Mouse (Mus musculus) forebrain, embryonic 16.5 days (tissue): ENCODE data around the gene Hspa14. TPM values are rescaled to one million over a fixed set of nuclear protein-coding genes. Genes with fewer than 3 reads are reported as not detected.

Experiments
- ATAC-seq: fragments of 200-750 bp; cut with Nextera tagmentation; 2 replicates; pipeline ENCODE4 v1.8.0; 2017; ENCODE audit warnings: mild to moderate bottlenecking, moderate library complexity
- H3K27ac ChIP-seq: fragments of 300-500 bp; sonication (generic); 2 replicates; pipeline ENCODE4 v1.5.1; 2014; ENCODE audit warnings: low read length, control low read depth
- H3K27me3 ChIP-seq: fragments of 300-500 bp; sonication (generic); replicated peaks from 2 replicates; pipeline ENCODE4 v1.6.1; 2014; ENCODE audit warnings: low read length; ENCODE audit not compliant: control insufficient read depth, insufficient read depth
- H3K36me3 ChIP-seq: fragments of 300-500 bp; sonication (generic); 2 replicates; pipeline ENCODE4 v1.6.1; 2014; ENCODE audit not compliant: control insufficient read depth, insufficient read depth
- H3K4me1 ChIP-seq: fragments of 300-500 bp; sonication (generic); replicated peaks from 2 replicates; pipeline ENCODE4 v1.6.1; 2014; ENCODE audit warnings: low read length; ENCODE audit not compliant: control insufficient read depth, insufficient read depth
- H3K4me2 ChIP-seq: fragments of 300-500 bp; sonication (generic); 2 replicates; pipeline ENCODE4 v1.6.1; 2014; ENCODE audit warnings: mild to moderate bottlenecking, low read length, control low read depth
- H3K4me3 ChIP-seq: fragments of 300-500 bp; sonication (generic); replicated peaks from 2 replicates; pipeline ENCODE4 v1.5.1; 2014; ENCODE audit warnings: mild to moderate bottlenecking, low read length, control low read depth
- H3K9ac ChIP-seq: fragments of 300-500 bp; sonication (generic); replicated peaks from 2 replicates; pipeline ENCODE4 v1.6.1; 2014; ENCODE audit warnings: low read depth, low read length, control low read depth
- H3K9me3 ChIP-seq: fragments of 300-500 bp; sonication (generic); 2 replicates; pipeline ENCODE4 v1.6.1; 2016; ENCODE audit warnings: low read length; ENCODE audit not compliant: control insufficient read depth
- WGBS: fragments of 180-500 bp; shearing (Covaris S2); extraction: QIAGEN DNeasy Blood & Tissue Kit; methylation state at CpG from one replicate; pipeline ENCODE4 v1.1.7; 2014; 5-methylcytosine and 5-hydroxymethylcytosine counted together
- polyA plus RNA-seq: library from polyadenylated mRNA; unstranded; fragments of >200 nt; fragmentation: Nextera tagmentation; extraction: Ambion mirVana; gene quantifications from 2 replicates; pipeline ENCODE4 v1.2.1, GENCODE M21; 2015

Hspa14 gene
- polyA plus RNA-seq, 1 experiment from 2014 or later: 85.8 TPM

GRCm38 (mm10) chr2:3493833-3494409 lies 18.7 kb downstream of the Hspa14 start:
- WGBS: 89% methylated on average over 3 of the region's 3 CpGs
- no peak for ATAC-seq
- H3K4me1 ChIP-seq: no peaks in the 10 kb centered on the region
- H3K4me2 ChIP-seq: no peak overlapping the region
- no peak overlapping the region for H3K9ac ChIP-seq
- no peaks in the 10 kb centered on the region for H3K27me3 ChIP-seq
- H3K9me3 ChIP-seq: no peaks in the 10 kb centered on the region
- H3K36me3 ChIP-seq: peaks cover 40% of the 10 kb centered on the region
- no peak overlapping the region for H3K27ac ChIP-seq
- H3K4me3 ChIP-seq: no peak overlapping the region

- no peak overlapping the region for H3K27ac ChIP-seq
- no peak for ATAC-seq
- no peaks in the 10 kb centered on the region for H3K9me3 ChIP-seq
- no peak overlapping the region for H3K4me3 ChIP-seq
- no peak overlapping the region for H3K4me2 ChIP-seq
- WGBS: 47% methylated on average over 3 of the region's 3 CpGs
- no peaks in the 10 kb centered on the region for H3K27me3 ChIP-seq
- H3K36me3 ChIP-seq: peaks cover 21% of the 10 kb centered on the region
- no peak overlapping the region for H3K9ac ChIP-seq
- no peaks in the 10 kb centered on the region for H3K4me1 ChIP-seq
These were observed 22.8 kb downstream of the Hspa14 start for GRCm38 (mm10) chr2:3489816-3490215.

- Histone ChIP-seq H3K9ac (no peak overlapping the region), H3K4me2 (no peak overlapping the region), H3K36me3 (no peaks in the 10 kb centered on the region), H3K4me3 (no peak overlapping the region), H3K27me3 (no peaks in the 10 kb centered on the region), H3K27ac (no peak overlapping the region), H3K9me3 (0 out of 2 replicates have a peak, but pooled peaks cover 2% of the 10 kb centered on the region), H3K4me1 (peaks cover 3% of the 10 kb centered on the region; the same call in 1 of the 2 replicates)
- WGBS: 94% methylated on average over 3 of the region's 3 CpGs
- ATAC-seq: no peak
These were observed 32.4 kb downstream of the Hspa14 start for GRCm38 (mm10) chr2:3480239-3480638.

GRCm38 (mm10) chr2:3475746-3476251 lies 36.8 kb downstream of the Hspa14 start:
- H3K4me3 ChIP-seq: no peak overlapping the region
- H3K9ac ChIP-seq: no peak overlapping the region
- WGBS: 55% methylated on average over 3 of the region's 3 CpGs
- H3K27me3 ChIP-seq: no peaks in the 10 kb centered on the region
- H3K27ac ChIP-seq: no peak overlapping the region
- 0 out of 2 replicates have a peak, but pooled peaks cover 2% of the 10 kb centered on the region for H3K9me3 ChIP-seq
- no peaks in the 10 kb centered on the region for H3K36me3 ChIP-seq
- H3K4me1 ChIP-seq: peaks cover 14% of the 10 kb centered on the region
- no peak overlapping the region; the same call in 1 of the 2 replicates for H3K4me2 ChIP-seq
- ATAC-seq: no peak

- Histone ChIP-seq H3K27me3 (no peaks in the 10 kb centered on the region), H3K4me2 (peak within 1 kb of the TSS; percentile 91), H3K27ac (peak within 1 kb of the TSS; percentile 88), H3K4me1 (peaks cover 14% of the 10 kb centered on the region), H3K9me3 (0 out of 2 replicates have a peak, but pooled peaks cover 2% of the 10 kb centered on the region), H3K36me3 (no peaks in the 10 kb centered on the region), H3K4me3 (peak within 1 kb of the TSS; percentile 93), H3K9ac (peak within 1 kb of the TSS; percentile 77)
- peak; percentile 96 for ATAC-seq
- WGBS: under 1% methylated on average over 42 of the region's 42 CpGs
These were observed 37.7 kb downstream of the Hspa14 start, which contains the start of gene Suv39h2 for GRCm38 (mm10) chr2:3474861-3475283. Suv39h2 (minus strand) TSS chr2:3475031.

GRCm38 (mm10) chr2:3474361-3474805 lies 38.2 kb downstream of the Hspa14 start:
- under 1% methylated on average over 46 of the region's 46 CpGs for WGBS
- peak; percentile 83 for ATAC-seq
- Histone ChIP-seq H3K9me3 (0 out of 2 replicates have a peak, but pooled peaks cover 2% of the 10 kb centered on the region), H3K36me3 (no peaks in the 10 kb centered on the region), H3K27ac (peak overlapping the region; percentile 88), H3K4me2 (peak overlapping the region; percentile 91), H3K4me1 (peaks cover 14% of the 10 kb centered on the region), H3K27me3 (no peaks in the 10 kb centered on the region), H3K9ac (peak overlapping the region; percentile 77), H3K4me3 (peak overlapping the region; percentile 93)

GRCm38 (mm10) chr2:3473891-3474290 lies 38.7 kb downstream of the Hspa14 start:
- ATAC-seq: no peak
- Histone ChIP-seq H3K27ac (peak overlapping the region; percentile 88), H3K27me3 (no peaks in the 10 kb centered on the region), H3K9ac (peak overlapping the region; percentile 77), H3K4me3 (peak overlapping the region; percentile 93), H3K9me3 (no peaks in the 10 kb centered on the region), H3K4me2 (peak overlapping the region; percentile 91), H3K36me3 (no peaks in the 10 kb centered on the region), H3K4me1 (peaks cover 14% of the 10 kb centered on the region)
- WGBS: 0% methylated on average over 12 of the region's 12 CpGs

GRCm38 (mm10) chr2:3456590-3456989 lies 56.0 kb downstream of the Hspa14 start:
- Histone ChIP-seq H3K4me1 (no peaks in the 10 kb centered on the region), H3K36me3 (peaks cover 17% of the 10 kb centered on the region), H3K4me3 (no peak overlapping the region), H3K27ac (no peak overlapping the region), H3K27me3 (no peaks in the 10 kb centered on the region), H3K9me3 (no peaks in the 10 kb centered on the region), H3K4me2 (no peak overlapping the region), H3K9ac (no peak overlapping the region)
- 85% methylated on average over 4 of the region's 4 CpGs for WGBS
- ATAC-seq: no peak

GRCm38 (mm10) chr2:3453096-3453495 lies 59.5 kb downstream of the Hspa14 start:
- Histone ChIP-seq H3K4me3 (no peak overlapping the region), H3K9me3 (no peaks in the 10 kb centered on the region), H3K4me2 (no peak overlapping the region), H3K27me3 (no peaks in the 10 kb centered on the region), H3K36me3 (peaks cover 19% of the 10 kb centered on the region), H3K27ac (no peak overlapping the region), H3K9ac (no peak overlapping the region), H3K4me1 (no peaks in the 10 kb centered on the region)
- WGBS: 95% methylated on average over 3 of the region's 3 CpGs
- no peak for ATAC-seq
